Mouse (Mus musculus) embryo, embryonic 10.5 days (tissue): ENCODE data around the gene Slc6a19.
"Not testable (repeated sequence)": the region's sequence is repeated elsewhere in the genome, so short reads cannot be mapped to it uniquely, and the experiment has no call there.

Experiments
- DNase-seq: peaks from one replicate; pipeline ENCODE4 v3.0.0-alpha.2; 2015; ENCODE audit warnings: low spot score

Gene Slc6a19

GRCm38 (mm10) chr13:73712228-73712627, 7.6 kb upstream of the Slc6a19 start:
- DNase-seq: no peak

GRCm38 (mm10) chr13:73711803-73712202, 7.1 kb upstream of the Slc6a19 start:
- DNase-seq: no peak

GRCm38 (mm10) chr13:73711221-73711620, 6.6 kb upstream of the Slc6a19 start:
- no peak for DNase-seq

- DNase-seq: no peak
Measured at GRCm38 (mm10) chr13:73709491-73709890, 4.8 kb upstream of the Slc6a19 start.

DNA sequence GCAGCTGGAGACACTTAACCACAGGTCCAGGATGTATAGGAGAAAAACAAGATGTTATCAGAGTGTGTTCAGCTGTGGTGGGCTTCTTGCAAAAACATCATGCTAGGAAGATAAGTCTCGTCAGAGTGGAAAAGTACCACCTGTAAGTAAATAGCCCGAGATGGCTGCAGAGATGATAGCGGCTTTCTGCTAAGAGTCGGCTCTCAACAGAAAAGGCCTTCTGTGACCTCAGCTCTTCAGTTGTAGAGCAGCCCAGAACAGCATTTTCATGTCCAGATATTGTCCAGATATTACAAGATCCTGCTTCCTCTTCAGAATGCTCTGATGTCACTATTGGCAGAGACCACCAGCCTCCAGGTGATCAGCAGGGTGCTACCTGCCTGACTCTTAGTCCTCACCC, 1.2 kb downstream of the Slc6a19 start:
- not testable (repeated sequence) for DNase-seq

DNA sequence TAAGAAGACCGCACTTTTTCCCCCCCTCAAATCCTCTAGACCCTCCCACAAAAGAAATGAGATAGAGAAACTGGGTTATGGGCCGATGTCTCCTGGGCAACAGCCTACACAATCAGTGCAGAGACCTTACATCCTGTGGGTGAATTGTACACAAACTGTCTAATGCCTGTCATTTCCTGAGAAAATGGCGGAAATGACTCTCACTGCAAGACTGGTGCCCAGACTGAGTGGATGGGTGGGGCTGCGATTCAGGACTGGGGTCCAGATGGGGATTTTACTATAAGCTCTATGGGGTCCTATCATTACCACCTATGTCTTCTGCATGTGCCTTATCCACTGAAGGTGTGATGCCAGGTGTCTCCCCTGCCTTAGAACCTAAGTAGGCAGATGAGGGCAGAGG, 1.9 kb downstream of the Slc6a19 start:
- no peak for DNase-seq

GRCm38 (mm10) chr13:73701161-73701883, 3.3 kb downstream of the Slc6a19 start:
- no peak for DNase-seq

- DNase-seq: no peak
Measured at GRCm38 (mm10) chr13:73700554-73700953, 4.1 kb downstream of the Slc6a19 start.

- no peak for DNase-seq
Measured at GRCm38 (mm10) chr13:73699714-73700113, 5.0 kb downstream of the Slc6a19 start.

DNA sequence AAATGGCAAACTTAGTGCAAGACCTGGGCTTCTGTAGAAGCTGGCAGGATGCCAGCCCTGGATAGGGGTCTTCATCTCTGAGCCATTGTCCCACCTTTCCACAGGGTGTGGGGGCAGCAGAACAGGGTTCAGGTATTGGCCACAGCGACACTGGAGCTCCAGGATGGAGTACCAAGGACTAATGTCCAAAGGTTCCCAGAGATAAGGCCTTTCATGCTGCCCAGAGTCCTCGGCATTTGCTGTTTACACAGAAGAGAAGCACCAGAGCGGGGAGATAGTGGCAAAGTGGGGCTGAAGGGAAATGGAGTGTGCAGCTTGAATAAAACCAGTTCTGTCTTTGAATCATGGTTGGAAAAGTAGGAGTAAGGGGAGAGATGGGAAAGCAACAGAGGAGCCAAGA, 8.1 kb downstream of the Slc6a19 start:
- no peak for DNase-seq

- no peak for DNase-seq
Measured at GRCm38 (mm10) chr13:73694972-73695371, 9.7 kb downstream of the Slc6a19 start.

DNA sequence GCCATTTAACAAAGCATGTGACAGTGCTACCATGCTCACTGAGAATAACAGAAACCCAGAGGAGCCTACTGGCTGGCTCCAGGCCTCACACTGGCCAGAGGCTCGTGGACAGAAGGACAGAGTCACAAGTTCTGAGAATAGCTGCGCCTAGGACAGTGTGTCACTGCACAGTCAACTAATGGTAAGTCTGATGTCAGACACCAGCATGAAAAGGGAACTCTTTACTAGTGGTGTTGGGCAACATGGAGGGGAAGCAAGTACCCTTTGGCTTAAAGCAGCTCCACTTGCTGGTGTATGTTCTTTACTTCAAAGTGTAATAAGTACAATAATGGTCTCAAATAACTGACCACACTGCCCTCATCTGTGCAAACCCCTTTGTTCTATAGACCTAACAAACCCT, 11.3 kb downstream of the Slc6a19 start:
- DNase-seq: no peak

DNA sequence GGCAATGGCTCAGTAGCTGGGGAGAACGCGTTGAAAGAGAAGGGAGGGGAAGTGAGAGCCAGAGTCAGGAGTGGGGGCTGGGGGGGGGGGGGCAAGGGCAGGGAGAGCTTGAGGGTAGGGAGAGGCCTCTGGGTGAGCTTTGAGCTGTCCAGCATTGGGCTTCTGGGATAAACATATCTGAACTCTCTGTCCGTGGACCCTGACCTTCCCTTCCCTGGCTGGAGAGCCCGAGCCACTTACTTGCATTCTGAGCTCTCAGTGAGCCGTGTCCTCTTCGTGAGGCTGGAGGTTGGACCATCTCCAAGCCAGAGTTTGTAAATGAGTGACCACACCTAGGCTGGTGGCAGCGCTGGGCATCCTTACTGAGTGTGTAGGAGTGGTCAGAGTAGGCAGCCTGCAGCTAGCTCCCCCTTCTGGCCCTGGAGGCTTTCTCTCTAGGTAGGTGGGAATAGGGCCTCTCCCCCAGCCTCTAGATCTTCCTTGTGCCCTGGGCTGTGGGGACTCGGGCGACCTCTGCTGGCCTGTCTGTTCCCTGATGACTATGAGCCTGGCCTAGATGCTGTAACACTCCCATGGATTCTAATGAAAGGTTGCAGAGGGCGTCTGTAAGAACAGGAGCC, 12.3 kb downstream of the Slc6a19 start:
- peak; percentile 86 for DNase-seq

- DNase-seq: no peak
Measured at GRCm38 (mm10) chr13:73688934-73689333, 15.7 kb downstream of the Slc6a19 start.

- DNase-seq: no peak
Measured at GRCm38 (mm10) chr13:73687601-73688000, 17.1 kb downstream of the Slc6a19 start.

GRCm38 (mm10) chr13:73685502-73685901, 19.2 kb downstream of the Slc6a19 start:
- DNase-seq: no peak

GRCm38 (mm10) chr13:73684412-73684811, 20.3 kb downstream of the Slc6a19 start:
- DNase-seq: no peak

DNA sequence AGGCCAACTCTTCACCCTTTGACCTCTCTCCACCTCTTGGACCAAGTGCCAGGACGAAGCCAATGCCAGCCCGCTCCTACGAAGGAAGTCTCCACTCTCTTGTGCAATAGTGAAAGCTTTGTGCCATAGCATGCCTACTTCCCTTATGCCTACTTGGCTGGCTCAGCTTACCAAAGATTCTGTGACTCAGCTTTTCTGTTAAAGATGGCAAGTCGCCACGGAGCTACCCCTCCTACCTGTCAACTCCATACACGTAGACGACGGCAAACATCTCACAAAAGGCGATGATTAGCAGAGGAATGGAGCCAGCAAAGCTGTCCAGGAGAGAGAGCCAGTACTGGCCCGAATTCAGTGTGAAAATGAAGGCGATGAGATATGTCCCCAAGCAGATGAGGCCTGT, 21.0 kb downstream of the Slc6a19 start:
- no peak for DNase-seq

DNA sequence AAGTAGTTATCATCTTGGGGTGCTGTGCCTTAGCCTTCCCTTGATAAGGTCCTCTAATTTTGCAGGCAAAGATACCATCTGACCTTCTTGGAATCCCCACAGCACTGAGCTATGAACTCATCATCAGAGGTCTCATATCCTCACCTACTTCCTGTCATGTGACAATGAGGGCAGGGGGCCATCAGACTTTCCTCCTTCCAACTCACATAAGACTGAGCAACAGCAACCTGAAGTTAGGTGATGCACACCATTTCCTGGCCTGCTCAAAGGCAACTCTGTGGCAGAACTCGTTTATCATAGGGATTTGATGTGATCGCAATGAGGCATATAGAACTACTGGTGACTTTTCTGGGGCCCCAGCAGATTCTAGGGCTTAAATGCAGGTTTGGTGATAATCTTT, 22.4 kb downstream of the Slc6a19 start:
- DNase-seq: no peak

GRCm38 (mm10) chr13:73680394-73680793, 24.3 kb downstream of the Slc6a19 start:
- no peak for DNase-seq

GRCm38 (mm10) chr13:73679311-73679710, 25.4 kb downstream of the Slc6a19 start:
- DNase-seq: no peak

GRCm38 (mm10) chr13:73677853-73678252, 26.8 kb downstream of the Slc6a19 start, which contains the start of gene Slc6a18:
Gene Slc6a18, minus strand, starts transcription at chr13:73678023.
- no peak for DNase-seq

DNA sequence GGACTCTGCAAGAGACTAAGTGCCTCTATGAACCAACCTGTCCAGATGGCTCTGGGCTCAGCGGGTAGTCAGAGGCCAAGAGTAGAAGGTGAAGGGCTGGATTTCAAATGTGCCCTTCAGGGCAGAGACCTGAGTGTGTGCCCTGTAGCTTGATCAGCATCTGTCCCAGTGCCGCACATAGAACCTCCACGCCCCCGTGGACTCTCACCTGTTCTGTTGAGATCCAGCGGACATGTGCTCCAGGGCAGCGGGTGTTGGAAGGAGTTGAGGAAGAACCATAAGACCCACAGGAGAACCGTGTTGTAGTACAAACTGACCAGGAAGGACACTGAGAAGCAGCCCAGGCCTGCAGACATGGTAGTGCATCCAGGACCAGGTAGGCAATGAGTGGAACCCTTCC, 29.5 kb downstream of the Slc6a19 start:
- no peak for DNase-seq

DNA sequence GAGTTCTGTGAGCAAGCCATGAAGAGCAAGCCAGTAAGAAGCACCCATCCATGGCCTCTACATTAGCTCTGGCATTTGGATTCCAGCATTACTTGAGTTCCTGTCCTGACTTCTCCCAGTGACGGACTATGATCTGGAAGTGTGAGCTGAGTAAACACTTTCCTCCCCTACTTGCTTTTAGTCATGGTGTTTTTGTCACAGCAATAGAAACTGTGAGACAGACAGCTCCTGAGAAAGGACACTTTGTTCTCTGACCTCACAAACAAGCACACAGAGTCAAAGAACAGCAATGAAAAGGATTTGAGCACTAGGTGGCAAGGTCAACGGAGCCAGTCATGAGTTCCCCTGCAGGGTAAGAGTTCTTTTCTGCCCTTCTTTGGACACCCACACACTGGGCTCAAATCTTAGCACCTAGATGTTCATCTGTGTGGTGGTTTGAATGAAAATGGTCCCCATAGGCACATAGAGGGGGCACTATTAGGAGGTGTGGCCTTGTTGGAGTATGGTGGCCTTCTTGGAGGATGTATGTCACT, 44.4 kb downstream of the Slc6a19 start:
- DNase-seq: no peak
